ENCODE assay signal across 29 mouse cellular contexts in the genomic region with DNA sequence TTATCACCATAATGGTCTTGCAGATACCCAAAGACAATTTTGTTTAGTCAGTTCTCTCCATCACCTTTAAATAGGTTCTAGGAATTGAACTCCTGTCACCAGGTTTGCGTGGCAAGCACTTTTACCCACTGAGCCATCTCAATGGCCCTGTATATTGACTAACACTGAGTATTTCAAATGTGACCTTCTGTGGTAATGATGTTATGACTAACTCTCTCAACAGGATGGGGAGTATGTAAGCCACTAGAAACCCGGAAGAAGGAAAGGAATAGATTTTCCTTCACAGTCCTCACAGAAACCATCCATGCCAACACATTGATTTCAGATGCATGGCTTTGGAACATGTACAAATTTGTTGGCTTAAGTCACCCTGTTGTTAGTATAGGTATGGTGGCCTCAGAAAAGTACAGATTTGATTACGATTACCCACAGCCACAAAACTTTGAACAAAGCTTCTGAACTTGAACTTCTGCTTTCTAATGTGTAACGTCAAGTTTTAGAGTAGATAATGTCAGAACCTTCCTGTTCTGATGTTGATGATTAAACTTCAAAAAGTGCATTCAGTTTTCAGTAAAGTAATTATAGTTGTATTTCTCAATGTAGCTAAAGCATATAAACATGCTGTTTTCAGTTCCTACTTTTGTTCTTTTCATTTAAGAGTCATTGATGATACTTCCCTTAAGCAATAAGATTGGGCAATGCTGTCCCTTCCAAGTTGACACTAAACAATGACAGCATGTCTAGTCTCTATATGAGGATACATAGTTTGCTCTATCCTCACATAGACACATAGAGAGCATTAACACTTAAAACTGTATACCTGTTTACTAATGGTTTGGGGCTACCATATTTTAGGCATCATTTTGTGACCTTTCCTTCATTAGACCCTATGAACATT. TPM values are rescaled to one million over a fixed set of nuclear protein-coding genes. Genes with fewer than 3 reads are reported as not detected.
DNase-seq lines count a peak whose midpoint lies in the region; ATAC-seq and TF ChIP-seq lines count a peak whose summit lies in the region.
"Had no signal": no experiment of that assay in that cellular context is flagged by ENCODE, and none has a peak within 500 bp of the region (broad histone marks: within the 10 kb centered on the region; RNA-seq: fewer than 3 reads in every experiment).

No protein-coding gene starts in this region.

- no peak overlapping the region for H3K4me2 ChIP-seq in liver, postnatal 0 days (ENCODE audit: low read depth, low read length)
- H3K4me2 ChIP-seq in liver, embryonic 11.5 days, result no peak overlapping the region
- H3K4me2 ChIP-seq: embryonic facial prominence, embryonic 15.5 days; forebrain, embryonic 15.5 days; heart, embryonic 13.5 days; hindbrain, embryonic 12.5 days; kidney, embryonic 15.5 days; liver, embryonic 13.5 days; neural tube, embryonic 15.5 days; stomach, embryonic 15.5 days had no signal

- H3K4me3 ChIP-seq in liver, postnatal 0 days (ENCODE audit: low read depth, low read length), result no peak overlapping the region
- H3K4me3 ChIP-seq in liver, embryonic 11.5 days (ENCODE audit: low read depth, low read length), result no peak overlapping the region
- no peak overlapping the region for H3K4me3 ChIP-seq in limb, embryonic 10.5 days
- H3K4me3 ChIP-seq: embryonic facial prominence, embryonic 15.5 days; forebrain, embryonic 15.5 days; heart, adult 2 months; heart, embryonic 13.5 days; hindbrain, embryonic 12.5 days; kidney, embryonic 15.5 days; liver, embryonic 13.5 days; midbrain, embryonic 10.5 days; neural tube, embryonic 15.5 days; stomach, embryonic 15.5 days had no signal

- WGBS in liver, postnatal 0 days (ENCODE audit: insufficient replicate concordance), result 66% methylated on average over 4 of the region's 4 CpGs
- WGBS in liver, embryonic 11.5 days, result 74% methylated on average over 4 of the region's 4 CpGs
- WGBS in limb, embryonic 10.5 days, result 95% methylated on average over 4 of the region's 4 CpGs

- H3K27ac ChIP-seq in liver, postnatal 0 days (ENCODE audit: low read depth), result no peak overlapping the region
- H3K27ac ChIP-seq in liver, embryonic 11.5 days (ENCODE audit: low read depth, low read length), result no peak overlapping the region
- H3K27ac ChIP-seq in limb, embryonic 10.5 days, result no peak overlapping the region
- H3K27ac ChIP-seq: embryonic facial prominence, embryonic 15.5 days; forebrain, embryonic 15.5 days; heart, adult 2 months; heart, embryonic 13.5 days; hindbrain, embryonic 12.5 days; kidney, embryonic 15.5 days; liver, embryonic 13.5 days; midbrain, embryonic 10.5 days; neural tube, embryonic 15.5 days; stomach, embryonic 15.5 days had no signal

- TF ChIP-seq EP300 in liver, postnatal 0 days (IDR thresholded peaks at IDR 0.05; ENCODE audit: low read depth), result 0 out of 2 replicates have a peak, but pooled peaks have one; percentile 16

- no peak for DNase-seq in liver, postnatal 0 days
- DNase-seq in liver, embryonic 11.5 days (ENCODE audit: low spot score), result no peak
- peak; percentile 36 for DNase-seq in A20 (ENCODE audit: low read depth, low spot score)
- peak; percentile 10 to 24 for DNase-seq in monocyte, adult 2 months (ENCODE audit: low read depth in 1 of 2, low spot score in 2 of 2)
- no peak for DNase-seq in frontal cortex, postnatal 14 days (ENCODE audit: low spot score in 2 of 2)
- no peak for DNase-seq in limb, embryonic 10.5 days (ENCODE audit: low spot score)
- DNase-seq: adrenal gland, adult 8-10 months; cerebellum, adult 2 months; cerebellum, postnatal 25 days; gastrocnemius, postnatal 14 days; heart, adult 2 months; heart, postnatal 14 days; kidney, adult 11 months; kidney, postnatal 4 days; layer of hippocampus, adult 9-11 months; liver, embryonic 13.5 days; thymus, adult 2 months had no signal

- H3K36me3 ChIP-seq in liver, postnatal 0 days (replicated peaks; ENCODE audit: insufficient read depth, low read length), result no peaks in the 10 kb centered on the region
- no peaks in the 10 kb centered on the region for H3K36me3 ChIP-seq in liver, embryonic 11.5 days (ENCODE audit: control insufficient read depth, insufficient read depth, low read length)
- H3K36me3 ChIP-seq in limb, embryonic 10.5 days, result no peaks in the 10 kb centered on the region
- H3K36me3 ChIP-seq: embryonic facial prominence, embryonic 15.5 days; forebrain, embryonic 15.5 days; heart, embryonic 13.5 days; hindbrain, embryonic 12.5 days; kidney, embryonic 15.5 days; liver, embryonic 13.5 days; midbrain, embryonic 10.5 days; neural tube, embryonic 15.5 days; stomach, embryonic 15.5 days had no signal

- no peaks in the 10 kb centered on the region for H3K4me1 ChIP-seq in liver, postnatal 0 days (ENCODE audit: insufficient read depth)
- H3K4me1 ChIP-seq in liver, embryonic 11.5 days (replicated peaks; ENCODE audit: control insufficient read depth, insufficient read depth, low read length), result no peaks in the 10 kb centered on the region
- no peaks in the 10 kb centered on the region for H3K4me1 ChIP-seq in limb, embryonic 10.5 days
- H3K4me1 ChIP-seq: embryonic facial prominence, embryonic 15.5 days; forebrain, embryonic 15.5 days; heart, embryonic 13.5 days; hindbrain, embryonic 12.5 days; kidney, embryonic 15.5 days; liver, embryonic 13.5 days; midbrain, embryonic 10.5 days; neural tube, embryonic 15.5 days; stomach, embryonic 15.5 days had no signal

- peak; percentile 66 for ATAC-seq in liver, postnatal 0 days
- ATAC-seq in liver, embryonic 11.5 days (replicated peaks; ENCODE audit: low FRiP score), result no peak
- peak; percentile 93 for ATAC-seq in granulocyte monocyte progenitor cell, adult 5-6 weeks (replicated peaks; ENCODE audit: poor library complexity, severe bottlenecking)
- ATAC-seq in erythroblast, adult 5-6 weeks (replicated peaks; ENCODE audit: low FRiP score, poor library complexity, severe bottlenecking), result no peak
- ATAC-seq: forebrain, embryonic 15.5 days; midbrain, embryonic 16.5 days had no signal

- no peak for TF ChIP-seq CTCF in liver, postnatal 0 days (IDR thresholded peaks at IDR 0.05; ENCODE audit: low read depth)

- no peak overlapping the region for H3K9ac ChIP-seq in liver, postnatal 0 days (replicated peaks)
- H3K9ac ChIP-seq in liver, embryonic 11.5 days (ENCODE audit: low read depth, low read length), result no peak overlapping the region
- H3K9ac ChIP-seq: embryonic facial prominence, embryonic 15.5 days; forebrain, embryonic 15.5 days; heart, embryonic 13.5 days; hindbrain, embryonic 12.5 days; kidney, embryonic 15.5 days; liver, embryonic 13.5 days; neural tube, embryonic 15.5 days; stomach, embryonic 15.5 days had no signal

- H3K27me3 ChIP-seq in liver, postnatal 0 days (ENCODE audit: insufficient read depth, low read length), result no peaks in the 10 kb centered on the region
- H3K27me3 ChIP-seq in liver, embryonic 11.5 days (replicated peaks; ENCODE audit: control insufficient read depth, insufficient read depth, low read length), result no peaks in the 10 kb centered on the region
- no peaks in the 10 kb centered on the region for H3K27me3 ChIP-seq in limb, embryonic 10.5 days (ENCODE audit: low read depth, poor library complexity, severe bottlenecking)
- H3K27me3 ChIP-seq: embryonic facial prominence, embryonic 15.5 days; forebrain, embryonic 15.5 days; heart, embryonic 13.5 days; hindbrain, embryonic 12.5 days; kidney, embryonic 15.5 days; liver, embryonic 13.5 days; neural tube, embryonic 15.5 days; stomach, embryonic 15.5 days had no signal

- no peaks in the 10 kb centered on the region for H3K9me3 ChIP-seq in liver, postnatal 0 days (ENCODE audit: low read length)
- no peaks in the 10 kb centered on the region for H3K9me3 ChIP-seq in liver, embryonic 11.5 days (ENCODE audit: control insufficient read depth, low read length)
- no peaks in the 10 kb centered on the region for H3K9me3 ChIP-seq in limb, embryonic 10.5 days (replicated peaks)
- H3K9me3 ChIP-seq: embryonic facial prominence, embryonic 15.5 days; forebrain, embryonic 15.5 days; heart, embryonic 13.5 days; hindbrain, embryonic 12.5 days; kidney, embryonic 15.5 days; liver, embryonic 13.5 days; midbrain, embryonic 10.5 days; neural tube, embryonic 15.5 days; stomach, embryonic 15.5 days had no signal

RNA-seq across cellular contexts. Expression of gene AL731706.1, which starts 45.5 kb away (rescaled TPM):
- polyA plus RNA-seq in liver, postnatal 0 days (2015; fragmentation: Nextera tagmentation; extraction: Ambion mirVana), result 22.2 and 24.4 TPM in 2 replicates
- polyA plus RNA-seq in liver, embryonic 11.5 days (2014; fragmentation: Nextera tagmentation; extraction: Ambion mirVana), result 24.0 and 24.2 TPM in 2 replicates
- total RNA-seq in granulocyte monocyte progenitor cell, adult 5-6 weeks (2014; fragmentation: Nextera tagmentation), result 9.9 and 10.1 TPM in 2 replicates
- total RNA-seq in granulocyte monocyte progenitor cell, adult 5-6 weeks (2017), result 11.8 and 27.1 TPM in 2 replicates
- 3.6 TPM in 1 of 2 replicates, not detected in the other for total RNA-seq in erythroblast, adult 5-6 weeks (2015; ENCODE audit: low replicate concordance)
- 2.4 TPM in 1 of 2 replicates, not detected in the other for total RNA-seq in erythroblast, adult 5-6 weeks (2017; ENCODE audit: low replicate concordance)
- 18.9 and 21.7 TPM in 2 replicates for polyA plus RNA-seq in limb, embryonic 10.5 days (2016; fragmentation: Nextera tagmentation; extraction: Ambion mirVana)

RNA-seq across cellular contexts. Expression of gene Mkks, which starts 45.5 kb away (rescaled TPM):
- 5.0 and 6.5 TPM in 2 replicates for polyA plus RNA-seq in liver, postnatal 0 days (2015; fragmentation: Nextera tagmentation; extraction: Ambion mirVana)
- polyA plus RNA-seq in liver, embryonic 11.5 days (2014; fragmentation: Nextera tagmentation; extraction: Ambion mirVana), result 13.0 and 14.9 TPM in 2 replicates
- 17.4 and 18.0 TPM in 2 replicates for total RNA-seq in granulocyte monocyte progenitor cell, adult 5-6 weeks (2014; fragmentation: Nextera tagmentation)
- total RNA-seq in granulocyte monocyte progenitor cell, adult 5-6 weeks (2017), result 8.0 and 10.8 TPM in 2 replicates
- 4.2 TPM in 2 replicates for total RNA-seq in erythroblast, adult 5-6 weeks (2015; ENCODE audit: low replicate concordance)
- 1.2 and 7.0 TPM in 2 replicates for total RNA-seq in erythroblast, adult 5-6 weeks (2017; ENCODE audit: low replicate concordance)
- 11.8 and 12.4 TPM in 2 replicates for polyA plus RNA-seq in limb, embryonic 10.5 days (2016; fragmentation: Nextera tagmentation; extraction: Ambion mirVana)

RNA-seq across cellular contexts. Expression of gene Slx4ip, which starts 45.6 kb away (rescaled TPM):
- 1.1 and 1.7 TPM in 2 replicates for polyA plus RNA-seq in liver, postnatal 0 days (2015; fragmentation: Nextera tagmentation; extraction: Ambion mirVana)
- polyA plus RNA-seq in liver, embryonic 11.5 days (2014; fragmentation: Nextera tagmentation; extraction: Ambion mirVana), result 4.2 and 5.0 TPM in 2 replicates
- 5.4 and 7.7 TPM in 2 replicates for total RNA-seq in granulocyte monocyte progenitor cell, adult 5-6 weeks (2014; fragmentation: Nextera tagmentation)
- total RNA-seq in granulocyte monocyte progenitor cell, adult 5-6 weeks (2017), result 3.9 and 5.6 TPM in 2 replicates
- 7.1 and 7.5 TPM in 2 replicates for total RNA-seq in erythroblast, adult 5-6 weeks (2015; ENCODE audit: low replicate concordance)
- 7.5 and 11.3 TPM in 2 replicates for total RNA-seq in erythroblast, adult 5-6 weeks (2017; ENCODE audit: low replicate concordance)
- 6.1 and 7.4 TPM in 2 replicates for polyA plus RNA-seq in limb, embryonic 10.5 days (2016; fragmentation: Nextera tagmentation; extraction: Ambion mirVana)

RNA-seq across cellular contexts. Expression of gene AL731706.2, which starts 51.2 kb away (rescaled TPM):
- 23.8 and 24.4 TPM in 2 replicates for polyA plus RNA-seq in liver, postnatal 0 days (2015; fragmentation: Nextera tagmentation; extraction: Ambion mirVana)
- polyA plus RNA-seq in liver, embryonic 11.5 days (2014; fragmentation: Nextera tagmentation; extraction: Ambion mirVana), result 16.8 and 24.9 TPM in 2 replicates
- 19.3 and 63.7 TPM in 2 replicates for total RNA-seq in granulocyte monocyte progenitor cell, adult 5-6 weeks (2014; fragmentation: Nextera tagmentation)
- total RNA-seq in granulocyte monocyte progenitor cell, adult 5-6 weeks (2017), result not detected in 2 replicates
- total RNA-seq in erythroblast, adult 5-6 weeks (2015; ENCODE audit: low replicate concordance), result not detected in 2 replicates
- total RNA-seq in erythroblast, adult 5-6 weeks (2017; ENCODE audit: low replicate concordance), result not detected in 2 replicates
- 40.4 and 46.1 TPM in 2 replicates for polyA plus RNA-seq in limb, embryonic 10.5 days (2016; fragmentation: Nextera tagmentation; extraction: Ambion mirVana)
- total RNA-seq: ES-E14 had no signal
- polyA plus RNA-seq: cerebellum, adult 2 months; heart, adult 2 months; thymus, adult 2 months had no signal

Comparison
In these comparisons a context has a peak if more than half of its experiments do, and no peak if none do; other contexts are left out.
1. ATAC-seq: peak in liver, postnatal 0 days (single experiment) and granulocyte monocyte progenitor cell, adult 5-6 weeks (single experiment); none in liver, embryonic 11.5 days (single experiment) and erythroblast, adult 5-6 weeks (single experiment).
2. DNase-seq: peak in A20 (single experiment) and monocyte, adult 2 months (2 of 2); none in liver, postnatal 0 days (single experiment), liver, embryonic 11.5 days (single experiment), frontal cortex, postnatal 14 days (0 of 2) and limb, embryonic 10.5 days (single experiment).